Mouse (Mus musculus) kidney, adult 2 months (tissue): ENCODE results near the gene Golph3.

Experiments used
- CTCF ChIP-seq: fragments of 200-500 bp; conservative IDR thresholded peaks from 2 replicates; pipeline ENCODE4 v1.5.1; 2011; ENCODE audit warnings: low read depth, mild to moderate bottlenecking, control low read depth, low read length, moderate library complexity, mixed read lengths; ENCODE audit not compliant: insufficient read depth, insufficient read length
- POLR2A ChIP-seq: fragments of 200-500 bp; IDR thresholded peaks from one replicate; pipeline ENCODE4 v1.6.1; 2011; ENCODE audit warnings: low read depth, low read length, control low read depth

DNA sequence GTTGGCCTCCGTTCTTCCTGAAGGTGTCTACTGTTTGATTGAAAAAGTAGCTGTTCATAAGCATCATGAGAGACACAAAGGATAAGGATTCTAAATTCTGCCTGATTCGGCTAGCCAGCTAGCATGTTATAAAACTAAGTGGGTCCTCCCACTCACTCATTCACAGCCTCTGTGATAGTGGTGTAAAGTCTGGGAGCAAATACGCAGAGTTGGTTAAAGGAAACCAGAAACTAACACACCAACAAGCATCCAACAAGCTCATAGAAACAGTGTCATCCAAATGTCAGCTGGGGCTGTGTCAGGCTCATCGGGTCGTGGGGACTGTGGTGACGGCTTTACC lies 41.4 kb downstream of the Golph3 start:
- TF ChIP-seq CTCF (no peak), POLR2A (no peak)
